Mouse (Mus musculus) heart, embryonic 15.5 days (tissue): Measurements from ENCODE around the gene Cntn4. TPM values are rescaled to one million over a fixed set of nuclear protein-coding genes. Genes with fewer than 3 reads are reported as not detected.
"Not testable (repeated sequence)": the region's sequence is repeated elsewhere in the genome, so short reads cannot be mapped to it uniquely, and the experiment has no call there.

ENCODE experiments used
- ATAC-seq: fragments of 200-750 bp; cut with Nextera tagmentation; replicated peaks from 2 replicates; pipeline ENCODE4 v1.8.0; 2017; ENCODE audit warnings: low read depth, moderate TSS enrichment; ENCODE audit not compliant: insufficient number of reproducible peaks, insufficient read depth, low FRiP score
- H3K27ac ChIP-seq: fragments of 300-500 bp; sonication (generic); 2 replicates; pipeline ENCODE4 v1.5.1; 2015; ENCODE audit warnings: mild to moderate bottlenecking, inconsistent platforms
- H3K27me3 ChIP-seq: fragments of 300-500 bp; sonication (generic); 2 replicates; pipeline ENCODE4 v1.6.1; 2015; ENCODE audit warnings: inconsistent platforms
- H3K36me3 ChIP-seq: fragments of 300-500 bp; sonication (generic); 2 replicates; pipeline ENCODE4 v1.6.1; 2015; ENCODE audit warnings: mild to moderate bottlenecking, inconsistent platforms
- H3K4me1 ChIP-seq: fragments of 300-500 bp; sonication (generic); replicated peaks from 2 replicates; pipeline ENCODE4 v1.6.1; 2015; ENCODE audit warnings: inconsistent platforms
- H3K4me2 ChIP-seq: fragments of 300-500 bp; sonication (generic); 2 replicates; pipeline ENCODE4 v1.6.1; 2015; ENCODE audit warnings: inconsistent platforms, mild to moderate bottlenecking, moderate library complexity
- H3K4me3 ChIP-seq: fragments of 300-500 bp; sonication (generic); 2 replicates; pipeline ENCODE4 v1.5.1; 2015; ENCODE audit warnings: mild to moderate bottlenecking, inconsistent platforms
- H3K9ac ChIP-seq: fragments of 300-500 bp; sonication (generic); 2 replicates; pipeline ENCODE4 v1.6.1; 2015; ENCODE audit warnings: mild to moderate bottlenecking, inconsistent platforms
- H3K9me3 ChIP-seq: fragments of 300-500 bp; sonication (generic); replicated peaks from 2 replicates; pipeline ENCODE4 v1.6.1; 2016; ENCODE audit warnings: inconsistent platforms
- WGBS: fragments of 180-500 bp; shearing (Covaris S2); methylation state at CpG from one replicate; pipeline ENCODE4 v1.1.7; 2015; ENCODE audit warnings: mixed read lengths; 5-methylcytosine and 5-hydroxymethylcytosine counted together
- polyA plus RNA-seq: library from polyadenylated mRNA; unstranded; fragments of >200 nt; fragmentation: Nextera tagmentation; extraction: Ambion mirVana; gene quantifications from 2 replicates; pipeline ENCODE4 v1.2.1, GENCODE M21; 2015

The Cntn4 gene
- polyA plus RNA-seq, 1 experiment from 2014 or later, result 0.57 TPM

DNA sequence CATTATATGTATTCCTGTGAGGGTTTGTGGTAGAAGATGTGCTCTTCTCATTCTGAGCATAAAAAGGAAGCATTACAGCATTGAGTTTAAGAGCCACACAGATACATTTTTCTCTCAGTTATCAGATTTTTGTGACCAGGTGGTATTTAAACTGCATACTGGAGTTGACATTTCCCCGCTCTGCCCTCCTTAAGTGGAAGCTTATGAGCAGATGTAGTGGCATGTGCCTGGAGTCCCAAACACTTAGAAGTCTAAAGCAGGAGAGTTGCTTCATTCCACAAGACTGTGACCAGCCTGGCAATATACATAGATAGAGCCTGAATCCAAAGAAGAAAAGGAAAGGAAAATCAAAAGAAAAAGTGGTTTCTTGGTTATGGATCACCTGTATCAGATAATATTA, 655.5 kb downstream of the Cntn4 start:
- Histone ChIP-seq H3K36me3 (no peaks in the 10 kb centered on the region), H3K4me3 (no peak overlapping the region), H3K9me3 (no peaks in the 10 kb centered on the region), H3K27ac (no peak overlapping the region), H3K9ac (no peak overlapping the region), H3K27me3 (no peaks in the 10 kb centered on the region), H3K4me1 (no peaks in the 10 kb centered on the region), H3K4me2 (no peak overlapping the region)
- ATAC-seq, result no peak
- whole genome bisulfite sequencing, result 60% methylated on average over 1 of the region's 1 CpGs

DNA sequence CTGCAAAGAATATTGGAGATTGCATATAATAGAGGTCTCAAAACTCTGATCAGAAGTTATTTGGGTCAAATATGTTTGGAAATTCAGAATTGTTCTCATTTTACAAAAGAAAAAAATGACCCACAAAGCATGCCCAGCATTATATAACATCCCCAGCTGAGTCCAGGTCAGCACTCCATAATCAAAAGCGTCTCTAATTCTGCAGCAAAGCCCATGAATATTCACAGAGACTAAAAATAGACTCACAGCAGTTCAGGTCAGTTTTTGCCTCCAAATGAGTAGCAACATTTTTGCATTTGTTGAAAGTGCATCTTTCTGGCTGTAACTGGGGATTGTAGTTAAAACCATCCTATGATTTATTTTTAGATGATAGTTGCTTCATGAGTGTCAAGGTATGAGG, 657.6 kb downstream of the Cntn4 start:
- H3K4me2 ChIP-seq, result no peak overlapping the region
- H3K4me1 ChIP-seq, result no peaks in the 10 kb centered on the region
- 54% methylated on average over 1 of the region's 1 CpGs for WGBS
- no peak overlapping the region for H3K9ac ChIP-seq
- no peak overlapping the region for H3K27ac ChIP-seq
- ATAC-seq, result no peak
- no peaks in the 10 kb centered on the region for H3K36me3 ChIP-seq
- H3K4me3 ChIP-seq, result no peak overlapping the region
- no peaks in the 10 kb centered on the region for H3K27me3 ChIP-seq
- no peaks in the 10 kb centered on the region for H3K9me3 ChIP-seq

DNA sequence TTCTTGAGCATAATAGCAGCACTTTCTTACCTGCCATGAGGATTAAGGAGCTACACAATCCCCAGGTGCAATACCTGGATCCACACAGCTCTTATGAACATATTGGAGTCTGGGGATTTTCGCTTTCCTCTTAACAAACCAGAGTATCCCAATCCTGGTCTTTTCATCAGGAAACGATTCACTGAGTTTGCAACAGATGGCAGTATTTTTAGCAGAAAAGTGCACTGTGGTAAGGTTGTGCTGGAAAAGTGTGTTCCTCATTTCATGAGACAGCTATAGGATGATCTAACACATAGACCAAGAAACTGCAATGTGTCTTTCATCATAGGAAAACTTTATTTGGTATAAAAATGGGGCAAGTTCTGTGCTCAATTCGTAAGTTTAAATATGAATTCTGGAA, 659.3 kb downstream of the Cntn4 start:
- Histone ChIP-seq H3K9me3 (no peaks in the 10 kb centered on the region), H3K4me2 (no peak overlapping the region), H3K4me1 (no peaks in the 10 kb centered on the region), H3K27me3 (no peaks in the 10 kb centered on the region), H3K36me3 (no peaks in the 10 kb centered on the region), H3K4me3 (no peak overlapping the region), H3K9ac (no peak overlapping the region), H3K27ac (no peak overlapping the region)
- no peak for ATAC-seq
- WGBS, result 70% methylated on average over 3 of the region's 3 CpGs

DNA sequence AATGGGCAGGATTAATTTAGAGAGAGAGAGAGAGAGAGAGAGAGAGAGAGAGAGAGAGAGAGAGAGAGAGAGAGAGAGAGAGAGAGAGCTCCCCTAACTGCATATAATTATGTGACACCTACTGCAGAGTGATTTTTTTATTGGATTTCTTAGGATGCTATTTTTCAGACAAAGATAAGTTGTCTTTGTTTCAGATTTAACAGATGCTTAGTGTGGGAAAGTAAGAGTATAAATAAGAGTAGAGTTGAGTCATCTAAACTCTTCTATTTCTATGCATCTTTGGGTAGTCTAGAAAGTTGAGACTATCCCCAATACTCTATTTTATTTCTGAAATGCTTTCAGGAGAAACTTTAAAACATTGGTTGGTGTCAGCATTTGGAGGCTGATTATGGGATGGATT, 660.4 kb downstream of the Cntn4 start:
- Histone ChIP-seq H3K36me3 (no peaks in the 10 kb centered on the region), H3K4me3 (no peak overlapping the region), H3K4me1 (no peaks in the 10 kb centered on the region), H3K9ac (no peak overlapping the region), H3K4me2 (no peak overlapping the region), H3K9me3 (no peaks in the 10 kb centered on the region), H3K27ac (no peak overlapping the region), H3K27me3 (no peaks in the 10 kb centered on the region)
- no peak for ATAC-seq

DNA sequence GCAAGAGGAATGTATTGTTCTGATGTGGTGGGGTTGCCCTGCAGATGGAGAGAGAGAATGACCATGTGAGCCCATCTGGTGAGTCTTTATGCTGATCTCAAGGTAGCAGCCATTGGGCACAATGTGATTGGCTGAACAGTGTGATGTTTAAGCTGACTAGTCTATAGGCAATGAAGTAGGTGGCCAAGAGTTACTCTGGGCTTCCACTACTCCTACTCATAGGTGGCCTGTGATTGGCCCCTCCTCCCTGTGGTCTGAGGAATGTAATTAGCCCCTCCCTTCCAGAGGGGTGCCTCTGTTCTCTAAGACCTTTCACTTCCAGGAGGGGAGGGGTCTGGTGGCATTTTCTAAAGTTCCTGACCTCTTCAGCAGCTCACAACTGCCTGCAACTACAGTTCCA, 663.7 kb downstream of the Cntn4 start:
- Histone ChIP-seq H3K4me3 (no peak overlapping the region), H3K4me1 (no peaks in the 10 kb centered on the region), H3K36me3 (no peaks in the 10 kb centered on the region), H3K9me3 (no peaks in the 10 kb centered on the region), H3K4me2 (no peak overlapping the region), H3K27me3 (no peaks in the 10 kb centered on the region), H3K9ac (no peak overlapping the region), H3K27ac (no peak overlapping the region)
- no peak for ATAC-seq

DNA sequence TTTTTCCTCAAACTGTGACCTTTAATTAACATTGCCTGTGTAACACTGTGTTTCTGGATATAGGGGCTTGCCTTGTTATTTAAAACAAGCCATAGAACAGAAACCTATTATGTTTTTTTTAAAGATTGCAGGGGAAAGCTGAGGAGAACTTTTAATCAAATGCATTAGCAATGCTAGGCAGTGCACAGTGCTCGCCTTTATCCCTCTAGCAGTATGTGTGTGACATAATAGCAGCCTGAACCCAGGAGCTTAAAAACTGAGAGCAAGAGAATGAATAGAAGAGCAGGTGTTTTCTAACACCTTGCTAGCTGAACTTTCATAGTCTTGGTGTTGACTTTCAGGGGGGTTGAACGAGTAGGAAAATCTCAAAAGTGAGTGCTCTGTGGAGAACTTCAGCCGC, 672.6 kb downstream of the Cntn4 start:
- no peak overlapping the region for H3K4me2 ChIP-seq
- H3K27ac ChIP-seq, result no peak overlapping the region
- ATAC-seq, result no peak
- no peak overlapping the region for H3K4me3 ChIP-seq
- H3K36me3 ChIP-seq, result no peaks in the 10 kb centered on the region
- no peak overlapping the region for H3K9ac ChIP-seq
- H3K4me1 ChIP-seq, result no peaks in the 10 kb centered on the region
- WGBS, result 59% methylated on average over 3 of the region's 3 CpGs
- H3K9me3 ChIP-seq, result no peaks in the 10 kb centered on the region
- no peaks in the 10 kb centered on the region for H3K27me3 ChIP-seq

DNA sequence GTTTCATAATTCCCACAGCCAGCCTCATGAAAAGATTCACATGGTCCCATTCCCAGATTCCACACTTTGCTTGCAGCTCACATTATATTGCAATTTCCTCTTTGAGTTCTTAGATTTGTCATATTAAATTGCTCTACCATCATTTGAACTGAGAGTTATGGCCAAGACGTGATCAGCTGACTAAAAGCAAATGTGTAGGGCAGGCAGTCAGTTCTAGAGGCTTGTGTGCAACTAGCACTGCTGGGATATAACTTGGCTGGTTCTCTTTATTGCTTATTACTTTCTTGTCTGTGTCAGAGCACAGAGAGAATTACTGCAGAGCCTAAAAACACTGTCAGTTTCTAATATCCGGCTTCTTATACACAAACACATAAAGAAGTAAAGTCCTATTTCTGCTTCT, 673.9 kb downstream of the Cntn4 start:
- Histone ChIP-seq H3K4me3 (no peak overlapping the region), H3K27me3 (no peaks in the 10 kb centered on the region), H3K4me2 (no peak overlapping the region), H3K9me3 (no peaks in the 10 kb centered on the region), H3K27ac (no peak overlapping the region), H3K9ac (no peak overlapping the region), H3K36me3 (no peaks in the 10 kb centered on the region), H3K4me1 (no peaks in the 10 kb centered on the region)
- 77% methylated on average over 2 of the region's 2 CpGs for WGBS
- ATAC-seq, result no peak

DNA sequence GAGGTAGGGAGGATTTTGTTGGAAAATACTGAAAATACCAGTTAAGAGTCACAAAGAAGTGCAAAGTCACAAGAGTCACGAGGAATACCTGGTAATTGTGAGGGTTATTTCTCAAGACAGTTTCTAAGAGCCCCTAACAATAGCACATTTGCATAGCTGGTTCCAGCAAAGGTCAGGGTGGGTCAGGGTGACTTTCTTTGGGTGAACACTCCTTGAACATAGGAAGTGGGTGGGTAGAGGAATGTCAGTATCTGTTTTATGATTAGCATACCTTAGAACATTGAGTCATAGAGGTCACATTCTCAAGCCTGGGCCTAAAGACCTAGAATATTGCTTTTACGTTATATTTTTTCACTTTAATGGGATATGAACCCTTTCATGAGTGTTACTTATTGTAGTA, 681.3 kb downstream of the Cntn4 start:
- not testable (repeated sequence) for ATAC-seq, H3K27me3 ChIP-seq, H3K4me1 ChIP-seq, H3K36me3 ChIP-seq, H3K9me3 ChIP-seq, H3K4me2 ChIP-seq, H3K27ac ChIP-seq, H3K9ac ChIP-seq, H3K4me3 ChIP-seq
- WGBS, result 77% methylated on average over 2 of the region's 2 CpGs

DNA sequence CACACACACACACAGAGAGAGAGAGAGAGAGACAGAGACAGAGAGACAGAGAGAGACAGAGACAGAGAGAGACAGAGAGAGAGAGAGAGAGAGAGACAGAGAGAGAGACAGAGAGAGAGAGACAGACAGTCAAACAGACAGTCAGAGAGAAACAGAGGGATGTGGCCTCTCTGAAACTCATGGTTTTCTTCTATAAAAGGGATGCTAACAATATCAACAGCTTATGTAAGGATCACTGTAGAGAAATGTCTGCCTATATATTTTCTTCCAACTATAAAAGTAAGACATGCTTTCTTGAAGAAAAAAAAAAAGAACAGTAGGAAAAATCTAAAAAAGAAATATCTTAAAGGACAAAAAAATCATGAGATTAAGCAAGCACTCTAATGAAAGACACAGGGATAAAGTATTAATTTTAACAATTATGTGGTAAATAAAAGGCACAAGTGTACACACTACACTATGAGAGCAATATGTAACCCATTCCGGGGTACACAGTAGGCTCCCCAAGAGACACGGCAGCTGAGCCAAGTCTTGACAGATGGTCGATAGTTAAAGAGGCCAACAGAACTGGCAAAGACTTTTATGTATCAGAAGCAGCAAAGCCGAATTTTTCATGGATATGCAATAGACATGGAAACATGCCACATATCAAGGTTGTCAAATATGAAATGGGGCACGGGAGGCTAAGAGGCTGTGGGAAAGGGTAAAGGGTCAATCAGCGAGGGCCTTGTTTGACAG, 704.0 kb downstream of the Cntn4 start:
- Histone ChIP-seq H3K27ac (no peak overlapping the region), H3K9me3 (no peaks in the 10 kb centered on the region), H3K27me3 (no peaks in the 10 kb centered on the region), H3K4me3 (no peak overlapping the region), H3K36me3 (no peaks in the 10 kb centered on the region), H3K9ac (no peak overlapping the region), H3K4me2 (no peak overlapping the region), H3K4me1 (no peaks in the 10 kb centered on the region)
- ATAC-seq, result no peak
- whole genome bisulfite sequencing, result 73% methylated on average over 6 of the region's 6 CpGs

DNA sequence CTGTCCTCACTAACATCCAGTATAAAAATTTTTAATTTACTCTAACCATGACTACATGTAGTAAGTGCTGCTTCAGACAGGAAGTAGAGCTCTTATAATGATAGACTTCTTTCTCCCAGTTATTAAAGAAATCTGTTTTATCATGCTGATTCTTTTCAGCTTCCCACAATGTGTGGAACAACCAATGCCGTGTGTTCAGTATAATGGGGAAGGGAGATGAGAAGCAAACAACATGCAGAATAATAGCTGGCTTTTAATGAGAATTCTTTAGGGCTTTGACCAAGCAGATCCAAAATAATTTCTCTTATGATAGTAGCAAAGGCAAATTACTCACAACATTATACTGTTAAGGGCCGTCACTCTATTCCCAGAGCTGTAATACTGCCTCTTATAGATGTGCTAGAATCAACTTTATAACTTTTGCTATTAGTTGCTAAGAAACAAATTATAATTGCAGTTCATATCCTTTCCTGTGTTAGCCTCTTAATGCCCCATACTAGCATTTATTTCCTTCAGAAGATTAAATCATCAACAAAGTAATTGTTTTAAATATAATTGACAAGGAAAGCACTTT, 710.5 kb downstream of the Cntn4 start:
- Histone ChIP-seq H3K9me3 (no peaks in the 10 kb centered on the region), H3K4me3 (no peak overlapping the region), H3K4me1 (no peaks in the 10 kb centered on the region), H3K4me2 (no peak overlapping the region), H3K9ac (no peak overlapping the region), H3K27ac (no peak overlapping the region), H3K36me3 (no peaks in the 10 kb centered on the region), H3K27me3 (no peaks in the 10 kb centered on the region)
- ATAC-seq, result no peak
- 68% methylated on average over 2 of the region's 2 CpGs for WGBS

DNA sequence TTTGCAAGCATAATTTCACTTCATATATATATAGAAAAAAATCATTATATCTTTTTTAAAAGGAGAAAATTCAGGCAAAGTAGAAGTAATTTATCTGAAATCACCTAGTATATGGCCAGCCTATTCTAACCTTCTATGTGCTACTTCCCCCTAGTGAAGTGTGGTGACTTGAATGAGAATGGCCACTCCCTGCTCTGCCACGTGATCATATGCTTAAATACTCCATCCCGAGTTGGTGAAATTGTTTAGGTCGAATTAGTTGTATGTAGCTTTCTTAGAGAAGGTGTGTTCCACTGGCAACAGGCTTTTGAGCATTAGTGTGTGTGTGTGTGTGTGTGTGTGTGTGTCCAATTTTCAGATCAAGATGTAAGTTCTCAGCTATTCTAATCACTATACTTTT, 730.6 kb downstream of the Cntn4 start:
- ATAC-seq, result no peak
- no peaks in the 10 kb centered on the region for H3K36me3 ChIP-seq
- no peak overlapping the region for H3K27ac ChIP-seq
- 69% methylated on average over 3 of the region's 3 CpGs for WGBS
- no peaks in the 10 kb centered on the region for H3K9me3 ChIP-seq
- H3K4me3 ChIP-seq, result no peak overlapping the region
- no peak overlapping the region for H3K9ac ChIP-seq
- no peak overlapping the region for H3K4me2 ChIP-seq
- no peaks in the 10 kb centered on the region for H3K4me1 ChIP-seq
- no peaks in the 10 kb centered on the region for H3K27me3 ChIP-seq

DNA sequence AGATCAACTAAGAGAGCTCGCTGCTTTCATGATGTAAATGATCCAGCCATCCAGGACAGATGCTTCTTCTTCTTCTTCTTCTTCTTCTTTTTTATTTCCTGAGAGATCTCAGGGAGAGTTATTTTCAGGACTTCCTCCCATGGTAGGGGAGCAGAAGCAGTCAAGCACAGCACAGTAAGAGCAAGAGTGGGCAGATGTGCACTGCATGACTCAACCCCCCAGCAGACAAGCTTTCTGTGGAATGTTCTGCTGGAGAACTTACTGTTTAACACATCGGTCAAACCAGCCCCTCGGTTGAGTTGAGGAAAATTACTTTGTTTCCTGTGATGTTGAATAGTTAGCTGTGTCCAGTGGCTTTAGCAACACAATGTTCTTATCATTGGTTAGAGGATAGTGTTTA, 731.2 kb downstream of the Cntn4 start:
- Histone ChIP-seq H3K36me3 (no peaks in the 10 kb centered on the region), H3K4me1 (no peaks in the 10 kb centered on the region), H3K9ac (no peak overlapping the region), H3K9me3 (no peaks in the 10 kb centered on the region), H3K4me3 (no peak overlapping the region), H3K4me2 (no peak overlapping the region), H3K27ac (no peak overlapping the region), H3K27me3 (no peaks in the 10 kb centered on the region)
- no peak for ATAC-seq
- whole genome bisulfite sequencing, result 57% methylated on average over 3 of the region's 3 CpGs
